Mouse (Mus musculus): ENCODE data around the gene Simc1. TPM values are rescaled to one million over a fixed set of nuclear protein-coding genes. Genes with fewer than 3 reads are reported as not detected.
A peak's percentile ranks its signal among the peaks of the same experiment; 100 is the strongest.

The Simc1 gene
- polyA plus RNA-seq, 1 experiment: 12.4 TPM

GRCm38 (mm10) chr13:54589996-54590951 lies 86.7 kb downstream of the Simc1 start, which contains the start of the genes Nop16 and Higd2a:
Nop16 (minus strand) TSS chr13:54590090.
Higd2a (plus strand) TSS chr13:54590207.
- no peak for TF ChIP-seq CTCF (IDR thresholded peaks at IDR 0.05; ENCODE audit: borderline replicate concordance, control insufficient read depth, extremely low read depth, insufficient read depth, low read length, poor library complexity)
- peak; percentile 50; the same call in 1 of the 2 replicates for TF ChIP-seq POLR2A (IDR thresholded peaks at IDR 0.05; ENCODE audit: control insufficient read depth, extremely low read depth, insufficient read depth, low read length, poor library complexity)
- Histone ChIP-seq H3K4me3 (ENCODE audit: control insufficient read depth, insufficient read depth, low read length) (peak within 1 kb of the TSS; percentile 97), H3K27ac (ENCODE audit: control insufficient read depth, insufficient read depth, low read length) (peak within 1 kb of the TSS; percentile 24; the same call in 1 of the 2 replicates), H3K27me3 (ENCODE audit: control insufficient read depth, insufficient read depth, low read length) (no peaks in the 10 kb centered on the region), H3K4me1 (replicated peaks; ENCODE audit: control insufficient read depth, insufficient read depth, low read length) (peaks cover 3% of the 10 kb centered on the region; the same call in 1 of the 2 replicates), H3K36me3 (ENCODE audit: control insufficient read depth, insufficient read depth, low read length) (no peaks in the 10 kb centered on the region)
- peak; percentile 97 for DNase-seq
- WGBS: under 1% methylated on average over 51 of the region's 51 CpGs

DNA sequence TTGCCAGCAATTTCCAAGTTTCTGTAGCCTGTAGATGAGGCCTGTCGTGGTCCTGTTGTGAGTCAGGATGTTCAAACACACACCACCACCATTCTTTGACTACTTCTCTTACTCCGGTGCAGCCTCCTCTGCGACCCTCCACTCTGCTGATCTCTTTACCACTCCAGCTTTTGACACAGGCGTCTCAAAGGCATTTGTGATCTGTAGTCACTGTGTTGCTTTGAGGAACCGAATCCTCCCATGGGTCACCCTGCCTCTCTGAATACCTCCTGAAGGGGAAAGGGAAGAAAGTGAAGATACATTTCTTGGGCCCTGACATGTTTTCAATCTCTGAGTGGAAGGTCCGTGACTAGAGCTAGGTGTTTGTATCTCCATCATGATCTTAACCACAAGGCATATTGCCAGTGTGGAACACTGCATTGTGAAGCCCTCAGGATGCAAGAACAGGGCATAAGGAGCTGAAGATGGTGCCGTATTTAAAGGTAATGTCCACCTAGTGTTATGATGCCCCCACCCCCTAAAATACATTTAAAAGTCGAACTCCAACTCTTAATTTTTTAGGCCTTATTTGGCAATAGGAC lies 88.3 kb downstream of the Simc1 start:
- Histone ChIP-seq H3K27me3 (ENCODE audit: control insufficient read depth, insufficient read depth, low read length) (no peaks in the 10 kb centered on the region), H3K4me3 (ENCODE audit: control insufficient read depth, insufficient read depth, low read length) (no peak overlapping the region), H3K27ac (ENCODE audit: control insufficient read depth, insufficient read depth, low read length) (no peak overlapping the region), H3K4me1 (replicated peaks; ENCODE audit: control insufficient read depth, insufficient read depth, low read length) (peaks cover 3% of the 10 kb centered on the region; the same call in 1 of the 2 replicates), H3K36me3 (ENCODE audit: control insufficient read depth, insufficient read depth, low read length) (no peaks in the 10 kb centered on the region)
- DNase-seq: no peak
- WGBS: 93% methylated on average over 8 of the region's 8 CpGs
- no peak for TF ChIP-seq CTCF (IDR thresholded peaks at IDR 0.05; ENCODE audit: borderline replicate concordance, control insufficient read depth, extremely low read depth, insufficient read depth, low read length, poor library complexity)
- TF ChIP-seq POLR2A (IDR thresholded peaks at IDR 0.05; ENCODE audit: control insufficient read depth, extremely low read depth, insufficient read depth, low read length, poor library complexity): no peak

DNA sequence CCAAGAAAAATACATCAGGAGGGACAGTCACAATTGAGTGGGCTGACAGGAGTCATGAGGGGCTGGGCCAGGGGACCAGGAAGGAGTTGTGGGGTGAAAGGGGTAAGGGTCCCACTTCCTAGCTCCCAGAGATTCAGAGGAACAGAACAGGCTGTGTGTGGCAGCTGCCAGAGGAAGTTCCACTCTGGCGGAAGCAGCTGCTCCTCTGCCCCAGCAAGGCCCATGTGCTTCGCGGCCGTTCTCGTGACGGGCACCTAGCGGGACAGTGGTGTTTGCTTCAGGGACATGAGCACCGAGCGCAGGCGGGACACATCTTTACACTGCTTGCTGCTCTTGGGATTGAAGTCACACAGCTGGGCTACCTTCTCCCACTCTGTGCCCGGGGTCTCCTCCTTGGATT lies 90.0 kb downstream of the Simc1 start:
- Histone ChIP-seq H3K4me3 (ENCODE audit: control insufficient read depth, insufficient read depth, low read length) (no peak overlapping the region), H3K4me1 (replicated peaks; ENCODE audit: control insufficient read depth, insufficient read depth, low read length) (peaks cover 3% of the 10 kb centered on the region; the same call in 1 of the 2 replicates), H3K27me3 (ENCODE audit: control insufficient read depth, insufficient read depth, low read length) (no peaks in the 10 kb centered on the region), H3K27ac (ENCODE audit: control insufficient read depth, insufficient read depth, low read length) (no peak overlapping the region), H3K36me3 (ENCODE audit: control insufficient read depth, insufficient read depth, low read length) (no peaks in the 10 kb centered on the region)
- no peak for DNase-seq
- 95% methylated on average over 11 of the region's 11 CpGs for WGBS
- TF ChIP-seq POLR2A (IDR thresholded peaks at IDR 0.05; ENCODE audit: control insufficient read depth, extremely low read depth, insufficient read depth, low read length, poor library complexity) (no peak), CTCF (IDR thresholded peaks at IDR 0.05; ENCODE audit: borderline replicate concordance, control insufficient read depth, extremely low read depth, insufficient read depth, low read length, poor library complexity) (no peak)

GRCm38 (mm10) chr13:54596107-54596690 lies 92.6 kb downstream of the Simc1 start:
- DNase-seq: no peak
- 93% methylated on average over 8 of the region's 8 CpGs for WGBS
- no peak for TF ChIP-seq POLR2A (IDR thresholded peaks at IDR 0.05; ENCODE audit: control insufficient read depth, extremely low read depth, insufficient read depth, low read length, poor library complexity)
- TF ChIP-seq CTCF (IDR thresholded peaks at IDR 0.05; ENCODE audit: borderline replicate concordance, control insufficient read depth, extremely low read depth, insufficient read depth, low read length, poor library complexity): no peak
- H3K36me3 ChIP-seq (ENCODE audit: control insufficient read depth, insufficient read depth, low read length): no peaks in the 10 kb centered on the region
- no peak overlapping the region for H3K27ac ChIP-seq (ENCODE audit: control insufficient read depth, insufficient read depth, low read length)
- no peak overlapping the region for H3K4me3 ChIP-seq (ENCODE audit: control insufficient read depth, insufficient read depth, low read length)
- H3K27me3 ChIP-seq (ENCODE audit: control insufficient read depth, insufficient read depth, low read length): no peaks in the 10 kb centered on the region
- H3K4me1 ChIP-seq (replicated peaks; ENCODE audit: control insufficient read depth, insufficient read depth, low read length): no peaks in the 10 kb centered on the region

DNA sequence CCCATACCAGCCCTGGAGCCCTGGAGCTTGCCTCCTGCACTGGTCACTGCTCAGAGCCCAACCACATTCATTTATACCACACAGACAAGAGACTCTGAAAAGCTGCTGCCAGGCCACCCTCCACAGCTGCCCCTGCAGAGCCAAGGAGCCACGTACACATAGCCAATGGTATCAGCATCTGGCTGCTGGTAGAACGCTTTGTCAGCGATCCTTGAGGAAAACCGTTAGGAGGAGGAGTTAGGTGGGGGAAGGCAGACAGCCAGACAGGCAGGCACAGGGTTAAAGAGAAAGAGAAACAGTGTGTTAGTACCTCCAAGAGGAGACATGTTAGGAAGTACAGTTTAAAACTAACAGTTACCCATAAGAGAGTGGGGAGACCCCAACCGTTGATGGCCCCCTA lies 93.3 kb downstream of the Simc1 start:
- no peaks in the 10 kb centered on the region for H3K27me3 ChIP-seq (ENCODE audit: control insufficient read depth, insufficient read depth, low read length)
- no peaks in the 10 kb centered on the region for H3K36me3 ChIP-seq (ENCODE audit: control insufficient read depth, insufficient read depth, low read length)
- DNase-seq: no peak
- no peak overlapping the region for H3K4me3 ChIP-seq (ENCODE audit: control insufficient read depth, insufficient read depth, low read length)
- no peak overlapping the region for H3K27ac ChIP-seq (ENCODE audit: control insufficient read depth, insufficient read depth, low read length)
- WGBS: 97% methylated on average over 5 of the region's 5 CpGs
- TF ChIP-seq POLR2A (IDR thresholded peaks at IDR 0.05; ENCODE audit: control insufficient read depth, extremely low read depth, insufficient read depth, low read length, poor library complexity): no peak
- no peak for TF ChIP-seq CTCF (IDR thresholded peaks at IDR 0.05; ENCODE audit: borderline replicate concordance, control insufficient read depth, extremely low read depth, insufficient read depth, low read length, poor library complexity)
- no peaks in the 10 kb centered on the region for H3K4me1 ChIP-seq (replicated peaks; ENCODE audit: control insufficient read depth, insufficient read depth, low read length)

DNA sequence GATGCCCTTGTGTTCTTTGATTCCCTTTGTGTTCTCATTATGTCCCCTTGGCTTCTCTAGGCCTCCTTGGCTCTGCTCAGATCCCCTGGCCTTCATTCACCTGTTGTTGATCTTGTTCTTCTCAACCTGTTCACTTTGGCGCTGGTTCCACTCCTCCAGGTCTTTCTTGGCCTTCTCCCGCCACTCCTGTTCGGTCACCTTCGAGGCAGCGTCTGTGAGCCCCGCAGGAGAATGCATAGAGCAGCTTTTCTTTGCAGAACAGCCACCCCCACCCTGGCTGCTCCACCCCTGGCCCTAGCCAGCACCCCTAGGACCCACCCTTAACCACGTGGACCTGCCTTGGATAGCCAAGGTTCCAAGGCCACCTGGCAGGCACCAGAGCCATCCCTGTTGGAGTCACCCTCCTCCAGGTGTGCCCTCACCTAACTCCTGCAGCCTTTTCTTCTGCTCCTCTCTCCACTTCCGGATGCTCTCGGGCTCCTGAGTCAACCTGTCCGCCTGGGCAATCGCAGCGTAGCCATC lies 95.1 kb downstream of the Simc1 start:
- Histone ChIP-seq H3K4me1 (replicated peaks; ENCODE audit: control insufficient read depth, insufficient read depth, low read length) (no peaks in the 10 kb centered on the region), H3K4me3 (ENCODE audit: control insufficient read depth, insufficient read depth, low read length) (no peak overlapping the region), H3K27ac (ENCODE audit: control insufficient read depth, insufficient read depth, low read length) (no peak overlapping the region), H3K27me3 (ENCODE audit: control insufficient read depth, insufficient read depth, low read length) (no peaks in the 10 kb centered on the region), H3K36me3 (ENCODE audit: control insufficient read depth, insufficient read depth, low read length) (no peaks in the 10 kb centered on the region)
- DNase-seq: no peak
- TF ChIP-seq POLR2A (IDR thresholded peaks at IDR 0.05; ENCODE audit: control insufficient read depth, extremely low read depth, insufficient read depth, low read length, poor library complexity) (no peak), CTCF (IDR thresholded peaks at IDR 0.05; ENCODE audit: borderline replicate concordance, control insufficient read depth, extremely low read depth, insufficient read depth, low read length, poor library complexity) (no peak)
- 95% methylated on average over 12 of the region's 12 CpGs for WGBS

Other genes with a start within 250 kb of the Simc1 start
- gene Cplx2, start 132.4 kb upstream of the Simc1 start, polyA plus RNA-seq (2012; rRNA removed): 1.9 TPM in 2 replicates
- gene Thoc3, start 34.9 kb upstream of the Simc1 start, polyA plus RNA-seq (2012; rRNA removed): 51.1 and 69.3 TPM in 2 replicates
- gene 4833439L19Rik, start 61.7 kb downstream of the Simc1 start, polyA plus RNA-seq (2012; rRNA removed): 104 and 105 TPM in 2 replicates
- gene Arl10, start 71.2 kb downstream of the Simc1 start, polyA plus RNA-seq (2012; rRNA removed): 19.8 and 20.5 TPM in 2 replicates
- 8.6 and 8.7 TPM in 2 replicates for gene Nop16, start 86.3 kb downstream of the Simc1 start, polyA plus RNA-seq (2012; rRNA removed)
- gene Higd2a, start 86.4 kb downstream of the Simc1 start, polyA plus RNA-seq (2012; rRNA removed): 112 and 116 TPM in 2 replicates
- gene Cltb, start 107.6 kb downstream of the Simc1 start, polyA plus RNA-seq (2012; rRNA removed): 42.2 and 44.6 TPM in 2 replicates
- gene Faf2, start 118.0 kb downstream of the Simc1 start, polyA plus RNA-seq (2012; rRNA removed): 36.1 and 38.4 TPM in 2 replicates
- gene Rnf44, start 190.1 kb downstream of the Simc1 start, polyA plus RNA-seq (2012; rRNA removed): 601 and 680 TPM in 2 replicates
- gene Cdhr2, start 197.7 kb downstream of the Simc1 start, polyA plus RNA-seq (2012; rRNA removed): 1.2 and 1.3 TPM in 2 replicates
- 0.18 and 0.19 TPM in 2 replicates for gene Gprin1, start 246.1 kb downstream of the Simc1 start, polyA plus RNA-seq (2012; rRNA removed)